Comparison of ENCODE assay signal across 20 mouse cellular contexts in genomic region chr16:24223901-24224300, GRCm38 (mm10).
A peak's percentile ranks its signal among the peaks of the same experiment; 100 is the strongest.
DNase-seq lines count a peak whose midpoint lies in the region; ATAC-seq and TF ChIP-seq lines count a peak whose summit lies in the region.
"Had no signal": no experiment of that assay in that cellular context is flagged by ENCODE, and none has a peak within 500 bp of the region (broad histone marks: within the 10 kb centered on the region; RNA-seq: fewer than 3 reads in every experiment).

No protein-coding gene starts in this region.

- H3K4me3 ChIP-seq in liver, adult 2 months (ENCODE audit: insufficient read depth, low read depth, low read length) = no peak overlapping the region
- H3K4me3 ChIP-seq in liver, embryonic 12.5 days = no peak overlapping the region
- no peak overlapping the region for H3K4me3 ChIP-seq in liver, postnatal 0 days (ENCODE audit: low read depth, low read length)
- H3K4me3 ChIP-seq in midbrain, embryonic 11.5 days (ENCODE audit: low read depth, low read length) = no peak overlapping the region
- no peak overlapping the region for H3K4me3 ChIP-seq in midbrain, embryonic 16.5 days (ENCODE audit: low read depth, low read length)

- peak; percentile 92 for DNase-seq in liver, adult 2 months (ENCODE audit: extremely low read depth, low read depth, low spot score)
- no peak for DNase-seq in liver, postnatal 0 days
- DNase-seq in liver (no peak), adipocyte (ENCODE audit: low spot score) (peak; percentile 65)
- peak; percentile 57 for DNase-seq in midbrain, embryonic 11.5 days (ENCODE audit: low spot score, missing footprints)
- DNase-seq in layer of hippocampus, postnatal 36 days = no peak
- DNase-seq: adrenal gland, adult 2 months; adrenal gland, adult 8-10 months; adrenal gland, postnatal 10 days; adrenal gland, postnatal 14 days; adrenal gland, postnatal 25 days; adrenal gland, postnatal 36 days; B cell, adult 2 months; cerebellum, adult 11 months; cerebellum, adult 11-12 months; cerebellum, adult 18-20 months had no signal

- TF ChIP-seq CTCF in liver, adult 2 months (IDR thresholded peaks at IDR 0.05; ENCODE audit: low read depth, low read length) = no peak
- no peak for TF ChIP-seq CTCF in liver, postnatal 0 days (IDR thresholded peaks at IDR 0.05; ENCODE audit: low read depth)

- H3K9me3 ChIP-seq in liver, embryonic 12.5 days (replicated peaks) = no peaks in the 10 kb centered on the region
- no peaks in the 10 kb centered on the region for H3K9me3 ChIP-seq in liver, postnatal 0 days (ENCODE audit: low read length)
- no peaks in the 10 kb centered on the region for H3K9me3 ChIP-seq in midbrain, embryonic 11.5 days (ENCODE audit: control insufficient read depth, low read length)
- no peaks in the 10 kb centered on the region for H3K9me3 ChIP-seq in midbrain, embryonic 16.5 days (replicated peaks; ENCODE audit: control insufficient read depth, low read length, poor library complexity, severe bottlenecking)

- H3K27me3 ChIP-seq in liver, adult 2 months (ENCODE audit: control insufficient read depth, insufficient read depth, low read length) = no peaks in the 10 kb centered on the region
- no peaks in the 10 kb centered on the region for H3K27me3 ChIP-seq in liver, embryonic 12.5 days (replicated peaks)
- no peaks in the 10 kb centered on the region for H3K27me3 ChIP-seq in liver, postnatal 0 days (ENCODE audit: insufficient read depth, low read length)
- no peaks in the 10 kb centered on the region for H3K27me3 ChIP-seq in midbrain, embryonic 11.5 days (ENCODE audit: control insufficient read depth, insufficient read depth, low read length)
- no peaks in the 10 kb centered on the region for H3K27me3 ChIP-seq in midbrain, embryonic 16.5 days (ENCODE audit: control insufficient read depth, insufficient read depth, low read depth, low read length)
- H3K27me3 ChIP-seq: Patski had no signal

- peak overlapping the region; percentile 100 for H3K27ac ChIP-seq in liver, adult 2 months (replicated peaks; ENCODE audit: insufficient read depth, low read depth, low read length)
- no peak overlapping the region for H3K27ac ChIP-seq in liver, embryonic 12.5 days
- H3K27ac ChIP-seq in liver, postnatal 0 days (ENCODE audit: low read depth) = peak overlapping the region; percentile 49
- no peak overlapping the region for H3K27ac ChIP-seq in midbrain, embryonic 11.5 days (ENCODE audit: low read depth, low read length)
- no peak overlapping the region for H3K27ac ChIP-seq in midbrain, embryonic 16.5 days (ENCODE audit: low read length)

- H3K79me2 ChIP-seq in liver, adult 2 months (ENCODE audit: control insufficient read depth, insufficient read depth, low read length) = no peaks in the 10 kb centered on the region

- ATAC-seq in liver, embryonic 12.5 days = no peak
- ATAC-seq in liver, postnatal 0 days = no peak
- ATAC-seq in midbrain, embryonic 11.5 days (ENCODE audit: low FRiP score) = no peak
- ATAC-seq in midbrain, embryonic 16.5 days = no peak
- ATAC-seq: Patski had no signal

- no peaks in the 10 kb centered on the region for H3K36me3 ChIP-seq in liver, adult 2 months (ENCODE audit: control insufficient read depth, insufficient read depth, low read length)
- H3K36me3 ChIP-seq in liver, embryonic 12.5 days = no peaks in the 10 kb centered on the region
- H3K36me3 ChIP-seq in liver, postnatal 0 days (replicated peaks; ENCODE audit: insufficient read depth, low read length) = no peaks in the 10 kb centered on the region
- H3K36me3 ChIP-seq in midbrain, embryonic 11.5 days (ENCODE audit: control insufficient read depth, insufficient read depth, low read length) = no peaks in the 10 kb centered on the region
- no peaks in the 10 kb centered on the region for H3K36me3 ChIP-seq in midbrain, embryonic 16.5 days (ENCODE audit: control insufficient read depth, insufficient read depth, low read length)
- H3K36me3 ChIP-seq: G1E had no signal

- TF ChIP-seq POLR2A in liver, adult 2 months (IDR thresholded peaks at IDR 0.05; ENCODE audit: extremely low read depth, insufficient read depth, low read length) = no peak

- H3K4me1 ChIP-seq in liver, adult 2 months (ENCODE audit: control insufficient read depth, insufficient read depth, low read length) = peaks cover 51% of the 10 kb centered on the region
- no peaks in the 10 kb centered on the region for H3K4me1 ChIP-seq in liver, embryonic 12.5 days
- H3K4me1 ChIP-seq in liver, postnatal 0 days (ENCODE audit: insufficient read depth) = peaks cover 20% of the 10 kb centered on the region
- no peaks in the 10 kb centered on the region for H3K4me1 ChIP-seq in midbrain, embryonic 11.5 days (ENCODE audit: control insufficient read depth, insufficient read depth, low read length)
- no peaks in the 10 kb centered on the region for H3K4me1 ChIP-seq in midbrain, embryonic 16.5 days (ENCODE audit: control insufficient read depth, insufficient read depth, low read length)

- 0 out of 2 replicates have a peak overlapping the region, but pooled peaks have one; percentile 15 for H3K9ac ChIP-seq in liver, adult 2 months (ENCODE audit: low read depth, low read length)
- H3K9ac ChIP-seq in liver, embryonic 12.5 days = no peak overlapping the region
- no peak overlapping the region for H3K9ac ChIP-seq in liver, postnatal 0 days (replicated peaks)
- no peak overlapping the region for H3K9ac ChIP-seq in midbrain, embryonic 11.5 days (ENCODE audit: low read length)
- H3K9ac ChIP-seq in midbrain, embryonic 16.5 days (ENCODE audit: low read depth, low read length) = no peak overlapping the region

- no peak for TF ChIP-seq EP300 in liver, postnatal 0 days (IDR thresholded peaks at IDR 0.05; ENCODE audit: low read depth)

- H3K4me2 ChIP-seq in liver, embryonic 12.5 days = no peak overlapping the region
- H3K4me2 ChIP-seq in liver, postnatal 0 days (ENCODE audit: low read depth, low read length) = no peak overlapping the region
- H3K4me2 ChIP-seq in midbrain, embryonic 11.5 days = no peak overlapping the region
- no peak overlapping the region for H3K4me2 ChIP-seq in midbrain, embryonic 16.5 days (ENCODE audit: low read length)

Comparison
In these comparisons a context has a peak if more than half of its experiments do, and no peak if none do; other contexts are left out.
1. DNase-seq: peak in liver, adult 2 months (single experiment), midbrain, embryonic 11.5 days (single experiment) and adipocyte (single experiment); none in liver, postnatal 0 days (single experiment), liver (single experiment) and layer of hippocampus, postnatal 36 days (0 of 2).
2. H3K27ac ChIP-seq: peak in liver, adult 2 months (single experiment) and liver, postnatal 0 days (single experiment); none in liver, embryonic 12.5 days (single experiment), midbrain, embryonic 11.5 days (single experiment) and midbrain, embryonic 16.5 days (single experiment).